Mouse (Mus musculus) midbrain, postnatal 0 days (tissue): ENCODE results near the gene Cnot6l. TPM values are rescaled to one million over a fixed set of nuclear protein-coding genes. Genes with fewer than 3 reads are reported as not detected.

Experiments used
- ATAC-seq: fragments of 200-750 bp; cut with Nextera tagmentation; 2 replicates; pipeline ENCODE4 v1.8.0; 2017; ENCODE audit warnings: moderate number of reproducible peaks, mild to moderate bottlenecking, moderate TSS enrichment, moderate library complexity; ENCODE audit not compliant: low FRiP score
- DNase-seq: peaks from one replicate; pipeline ENCODE4 v3.0.0-alpha.2; 2015; ENCODE audit warnings: low spot score
- H3K27ac ChIP-seq: fragments of 300-500 bp; sonication (generic); 2 replicates; pipeline ENCODE4 v1.5.1; 2014; ENCODE audit warnings: low read depth, mild to moderate bottlenecking, low read length, mixed read lengths
- H3K27me3 ChIP-seq: fragments of 300-500 bp; sonication (generic); 2 replicates; pipeline ENCODE4 v1.6.1; 2014; ENCODE audit warnings: low read length, control low read depth, mixed read lengths; ENCODE audit not compliant: insufficient read depth
- H3K36me3 ChIP-seq: fragments of 300-500 bp; sonication (generic); 2 replicates; pipeline ENCODE4 v1.6.1; 2014; ENCODE audit warnings: low read length, control low read depth, mixed read lengths; ENCODE audit not compliant: insufficient read depth
- H3K4me1 ChIP-seq: fragments of 300-500 bp; sonication (generic); 2 replicates; pipeline ENCODE4 v1.6.1; 2014; ENCODE audit warnings: mild to moderate bottlenecking, control low read depth, antibody characterized with exemption, low read length, mixed read lengths; ENCODE audit not compliant: insufficient read depth
- H3K4me2 ChIP-seq: fragments of 300-500 bp; sonication (generic); 2 replicates; pipeline ENCODE4 v1.6.1; 2014; ENCODE audit warnings: low read depth, mild to moderate bottlenecking, low read length, mixed read lengths; ENCODE audit not compliant: poor library complexity, severe bottlenecking
- H3K4me3 ChIP-seq: fragments of 300-500 bp; sonication (generic); 2 replicates; pipeline ENCODE4 v1.5.1; 2014; ENCODE audit warnings: low read depth, mild to moderate bottlenecking, low read length, moderate library complexity
- H3K9ac ChIP-seq: fragments of 300-500 bp; sonication (generic); replicated peaks from 2 replicates; pipeline ENCODE4 v1.6.1; 2014; ENCODE audit warnings: mild to moderate bottlenecking, low read length, moderate library complexity, mixed read lengths; ENCODE audit not compliant: poor library complexity, severe bottlenecking
- H3K9me3 ChIP-seq: fragments of 300-500 bp; sonication (generic); 2 replicates; pipeline ENCODE4 v1.6.1; 2016; ENCODE audit warnings: low read length, control low read depth
- CTCF ChIP-seq: IDR thresholded peaks from 2 replicates; pipeline ENCODE4 v1.5.1; 2016; ENCODE audit warnings: antibody characterized with exemption, mild to moderate bottlenecking
- WGBS: fragments of 180-500 bp; shearing (Covaris S2); extraction: QIAGEN DNeasy Blood & Tissue Kit; methylation state at CpG from one replicate; pipeline ENCODE4 v1.1.7; 2014; 5-methylcytosine and 5-hydroxymethylcytosine counted together
- polyA plus RNA-seq: library from polyadenylated mRNA; unstranded; fragments of >200 nt; fragmentation: Nextera tagmentation; extraction: Ambion mirVana; gene quantifications from 2 replicates; pipeline ENCODE4 v1.2.1, GENCODE M21; 2015
- total RNA-seq: library from RNA; depleted of rRNA; stranded (reverse); fragments of >200 nt; gene quantifications from 2 replicates; pipeline ENCODE4 v1.2.3, GENCODE M21; 2014

Gene Cnot6l
- total and polyA plus RNA-seq, 2 experiments from 2014 or later = 18.2 to 19.2 TPM

DNA sequence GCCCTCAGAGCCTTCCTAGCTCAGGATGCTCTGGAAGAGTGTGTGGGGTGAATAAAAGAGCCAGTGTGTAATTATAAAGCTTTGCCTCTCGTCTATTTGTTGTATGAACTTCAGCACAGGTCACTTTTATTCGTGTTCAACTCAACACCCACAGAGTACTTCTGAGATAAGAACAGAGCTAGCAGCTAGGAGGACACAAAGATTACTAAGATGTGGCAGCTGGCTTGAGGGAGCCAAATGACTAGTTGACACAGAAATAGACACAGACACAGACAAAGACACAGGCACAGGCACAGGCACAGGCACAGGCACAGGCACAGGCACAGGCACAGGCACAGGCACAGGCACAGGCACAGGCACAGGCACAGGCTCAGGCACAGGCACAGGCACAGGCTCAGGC is 20.0 kb upstream of the Cnot6l start:
- DNase-seq (no peak), ATAC-seq (no peak)
- no peak overlapping the region for H3K9ac ChIP-seq
- TF ChIP-seq CTCF = no peak
- H3K27me3 ChIP-seq = no peaks in the 10 kb centered on the region
- H3K4me3 ChIP-seq = no peak overlapping the region
- H3K9me3 ChIP-seq = no peaks in the 10 kb centered on the region
- H3K36me3 ChIP-seq = no peaks in the 10 kb centered on the region
- no peak overlapping the region for H3K27ac ChIP-seq
- no peak overlapping the region for H3K4me2 ChIP-seq
- WGBS = 59% methylated on average over 2 of the region's 2 CpGs
- H3K4me1 ChIP-seq = no peaks in the 10 kb centered on the region

DNA sequence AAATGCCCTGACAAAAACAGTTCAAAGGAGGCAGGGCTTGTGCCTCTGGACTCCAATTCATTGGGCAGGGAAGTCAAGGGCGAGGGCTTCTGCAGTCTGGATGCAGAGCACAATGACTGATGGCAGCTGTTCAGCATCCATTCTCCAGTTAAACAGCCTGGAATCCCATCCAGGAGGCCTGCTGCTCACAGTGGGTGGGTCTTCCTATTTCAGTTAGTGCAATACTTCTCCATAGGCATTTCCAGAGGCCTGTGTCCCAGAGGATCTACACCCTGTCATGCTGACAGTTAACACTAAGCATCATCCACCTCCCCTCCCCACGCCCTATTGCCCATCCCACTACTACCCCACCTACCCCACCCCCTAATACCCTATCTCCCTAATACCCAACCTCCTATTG is 19.2 kb upstream of the Cnot6l start:
- no peak overlapping the region for H3K9ac ChIP-seq
- no peak overlapping the region for H3K4me2 ChIP-seq
- no peak overlapping the region for H3K27ac ChIP-seq
- H3K4me3 ChIP-seq = no peak overlapping the region
- H3K36me3 ChIP-seq = no peaks in the 10 kb centered on the region
- no peak for ATAC-seq
- no peaks in the 10 kb centered on the region for H3K27me3 ChIP-seq
- WGBS = 57% methylated on average over 2 of the region's 2 CpGs
- no peak for DNase-seq
- H3K9me3 ChIP-seq = no peaks in the 10 kb centered on the region
- no peak for TF ChIP-seq CTCF
- no peaks in the 10 kb centered on the region for H3K4me1 ChIP-seq

DNA sequence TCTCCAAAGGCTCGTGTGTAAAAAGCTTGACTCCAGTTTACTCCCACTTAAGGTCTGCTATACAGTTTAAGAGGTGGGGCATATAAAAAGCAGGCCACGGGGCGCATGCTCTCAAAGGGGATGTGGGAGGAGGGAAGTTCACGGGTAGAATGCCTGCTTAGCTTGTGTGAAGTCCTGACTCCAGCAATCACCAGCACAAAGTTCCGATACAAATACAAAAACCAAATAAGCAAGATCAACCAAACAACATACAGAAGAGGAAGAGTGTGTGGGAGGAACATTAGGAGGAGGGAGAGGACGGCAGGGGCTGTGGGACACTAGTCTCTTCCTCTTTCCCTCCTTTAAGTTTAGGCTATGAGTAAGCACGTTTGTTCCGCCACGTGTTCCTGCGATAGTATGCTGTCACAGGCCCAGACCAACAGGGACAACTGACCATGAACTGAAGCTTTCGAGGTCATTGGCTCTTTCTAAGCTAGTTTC is 12.9 kb upstream of the Cnot6l start:
- Histone ChIP-seq H3K27ac (no peak overlapping the region), H3K4me2 (no peak overlapping the region), H3K4me1 (no peaks in the 10 kb centered on the region), H3K9ac (no peak overlapping the region), H3K9me3 (no peaks in the 10 kb centered on the region), H3K27me3 (no peaks in the 10 kb centered on the region), H3K4me3 (no peak overlapping the region), H3K36me3 (no peaks in the 10 kb centered on the region)
- TF ChIP-seq CTCF = no peak
- ATAC-seq (no peak), DNase-seq (no peak)
- WGBS = 67% methylated on average over 11 of the region's 11 CpGs

DNA sequence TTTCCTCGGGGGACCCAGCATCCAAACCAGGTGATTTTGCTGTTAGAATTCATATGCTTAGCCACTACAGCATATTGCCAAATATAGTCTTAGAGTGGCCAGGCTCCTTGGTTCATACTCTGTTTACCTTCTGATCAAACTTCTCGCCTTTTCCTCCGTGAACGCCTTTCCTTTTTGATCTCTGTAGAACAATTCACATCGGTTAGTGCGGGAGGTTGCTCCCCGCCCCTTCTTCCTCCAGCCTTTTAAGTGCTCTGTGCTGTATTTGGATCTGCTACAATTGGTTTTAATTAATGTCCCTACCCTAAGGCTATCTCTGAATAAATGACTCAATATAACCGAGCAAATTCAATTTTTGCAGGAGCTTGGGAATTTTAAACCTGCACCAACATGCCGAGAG is 12.2 kb upstream of the Cnot6l start:
- WGBS = 55% methylated on average over 9 of the region's 9 CpGs
- TF ChIP-seq CTCF = no peak
- no peak overlapping the region for H3K4me3 ChIP-seq
- no peak overlapping the region for H3K9ac ChIP-seq
- H3K4me2 ChIP-seq = no peak overlapping the region
- no peaks in the 10 kb centered on the region for H3K36me3 ChIP-seq
- no peaks in the 10 kb centered on the region for H3K27me3 ChIP-seq
- no peaks in the 10 kb centered on the region for H3K9me3 ChIP-seq
- no peak for ATAC-seq
- H3K27ac ChIP-seq = no peak overlapping the region
- DNase-seq = no peak
- H3K4me1 ChIP-seq = no peaks in the 10 kb centered on the region

DNA sequence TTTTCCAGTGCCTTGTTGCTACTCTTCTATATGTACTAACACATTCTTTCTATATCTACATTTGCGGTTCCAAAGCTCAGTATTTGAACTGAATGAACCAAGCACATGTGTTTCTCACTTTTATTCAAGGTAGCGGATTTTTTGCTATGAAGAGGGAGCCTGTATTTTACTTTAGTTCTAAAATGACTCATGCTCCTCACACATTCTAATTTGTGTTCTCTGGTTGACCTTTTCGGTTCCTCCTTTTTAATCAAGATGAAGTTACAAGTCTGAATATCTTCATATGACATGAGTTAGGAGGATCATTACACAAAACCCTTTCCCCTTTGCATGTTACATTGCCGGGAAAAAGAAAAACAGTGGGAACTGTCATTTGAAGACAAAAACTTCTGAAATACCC is 7.8 kb upstream of the Cnot6l start:
- H3K9me3 ChIP-seq = no peaks in the 10 kb centered on the region
- no peak for TF ChIP-seq CTCF
- ATAC-seq (no peak), DNase-seq (no peak)
- 94% methylated on average over 4 of the region's 4 CpGs for whole genome bisulfite sequencing
- H3K36me3 ChIP-seq = no peaks in the 10 kb centered on the region
- no peaks in the 10 kb centered on the region for H3K27me3 ChIP-seq
- H3K27ac ChIP-seq = no peak overlapping the region
- no peaks in the 10 kb centered on the region for H3K4me1 ChIP-seq
- no peak overlapping the region for H3K4me2 ChIP-seq
- H3K4me3 ChIP-seq = no peak overlapping the region
- H3K9ac ChIP-seq = no peak overlapping the region

DNA sequence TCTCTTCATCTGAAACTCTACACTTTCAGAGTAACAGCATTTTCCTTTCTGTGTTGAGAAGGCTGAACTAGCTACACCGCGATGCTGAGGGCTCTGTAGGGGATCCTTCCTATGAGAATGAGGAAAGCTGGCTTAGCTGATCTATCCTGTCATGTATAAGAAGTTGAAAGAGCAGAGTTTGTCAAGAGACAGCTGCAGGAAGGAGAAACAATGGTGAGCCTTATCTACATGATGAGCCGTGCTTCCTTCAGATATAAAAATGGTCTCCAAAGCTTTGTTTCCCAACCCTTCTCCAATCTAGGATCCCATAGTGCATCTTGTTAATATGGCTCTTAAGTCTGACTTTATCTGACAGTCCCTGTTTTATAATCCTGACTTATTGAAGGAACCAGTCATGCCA is 6.5 kb upstream of the Cnot6l start:
- no peaks in the 10 kb centered on the region for H3K27me3 ChIP-seq
- 62% methylated on average over 3 of the region's 3 CpGs for WGBS

More for the DNA sequence above, 6.5 kb upstream of the Cnot6l start:
- TF ChIP-seq CTCF = no peak
- H3K4me3 ChIP-seq = no peak overlapping the region
- no peak overlapping the region for H3K27ac ChIP-seq
- ATAC-seq (no peak), DNase-seq (no peak)
- H3K9ac ChIP-seq = no peak overlapping the region
- H3K9me3 ChIP-seq = no peaks in the 10 kb centered on the region
- H3K36me3 ChIP-seq = no peaks in the 10 kb centered on the region
- no peaks in the 10 kb centered on the region for H3K4me1 ChIP-seq
- no peak overlapping the region for H3K4me2 ChIP-seq
